Mouse (Mus musculus): ENCODE data around the gene Parvb.
A peak's percentile ranks its signal among the peaks of the same experiment; 100 is the strongest.

Gene Parvb

GRCm38 (mm10) chr15:84216461-84217084, 15.3 kb upstream of the Parvb start:
- DNase-seq (ENCODE audit: low read depth, low spot score), result peak; percentile 68

GRCm38 (mm10) chr15:84217969-84218782, 13.7 kb upstream of the Parvb start:
- DNase-seq (ENCODE audit: low read depth, low spot score), result no peak

- DNase-seq (ENCODE audit: low read depth, low spot score), result peak; percentile 86
Measured at GRCm38 (mm10) chr15:84218783-84219271, 13.0 kb upstream of the Parvb start.

DNA sequence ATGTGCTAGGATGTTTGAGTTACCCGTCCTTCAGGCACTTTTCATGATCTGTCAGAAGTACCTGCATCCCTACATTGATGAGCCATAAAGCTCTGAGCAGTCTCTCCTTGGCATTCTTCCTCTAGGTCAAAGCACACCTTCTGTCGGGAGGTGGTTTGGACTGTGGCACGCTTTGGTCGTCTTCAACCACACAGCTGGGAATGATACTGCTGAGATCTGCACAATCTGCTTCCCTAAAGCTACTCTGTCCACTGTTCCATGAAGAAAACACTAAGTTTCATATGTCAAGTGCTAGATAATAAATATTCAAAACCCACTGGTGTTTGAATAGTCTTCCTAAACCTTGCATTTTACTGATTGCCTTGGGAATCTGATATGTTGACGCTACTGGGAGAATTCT, 10.3 kb upstream of the Parvb start:
- no peak for DNase-seq (ENCODE audit: low read depth, low spot score)

DNA sequence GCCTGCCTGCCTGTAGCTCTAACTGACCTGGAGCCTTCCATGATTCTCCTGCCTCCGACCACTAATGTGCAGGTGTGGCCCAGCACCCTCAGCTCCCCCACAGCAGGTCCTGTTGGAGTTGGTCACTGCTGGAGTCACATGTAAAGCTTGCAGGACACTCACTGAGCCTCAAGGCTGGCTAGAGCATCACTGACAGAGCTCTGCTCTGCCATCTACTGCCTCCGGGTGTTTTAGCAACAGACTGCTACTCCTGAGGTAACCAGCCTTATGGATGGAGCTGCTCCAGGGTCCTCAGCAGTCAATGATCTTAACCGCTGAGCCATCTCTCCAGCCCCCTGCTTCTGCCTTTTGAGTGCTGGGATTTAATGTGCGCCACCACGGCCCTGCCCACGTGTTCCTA, 8.4 kb upstream of the Parvb start:
- DNase-seq (ENCODE audit: low read depth, low spot score), result no peak

DNA sequence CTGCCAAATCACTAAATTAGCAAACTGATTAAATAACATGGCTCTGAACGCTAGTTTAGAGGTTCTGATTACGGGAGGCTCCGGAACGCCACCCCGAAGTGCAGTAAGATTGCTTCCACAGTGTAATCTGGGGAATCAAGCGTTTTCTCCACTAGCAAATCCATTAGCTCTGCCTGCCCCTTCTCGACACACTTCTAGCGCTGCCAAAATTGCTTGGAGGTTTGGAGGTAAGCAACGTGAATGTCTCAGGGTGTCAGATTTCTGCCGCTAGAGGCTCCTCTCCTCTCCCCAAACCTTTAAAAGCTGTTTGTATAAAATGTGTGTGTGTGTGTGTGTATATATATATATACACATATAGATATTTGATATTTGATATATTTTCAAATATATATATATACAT, 7.1 kb upstream of the Parvb start:
- no peak for DNase-seq (ENCODE audit: low read depth, low spot score)

- no peak for DNase-seq (ENCODE audit: low read depth, low spot score)
Measured at GRCm38 (mm10) chr15:84226918-84227317, 4.9 kb upstream of the Parvb start.

DNA sequence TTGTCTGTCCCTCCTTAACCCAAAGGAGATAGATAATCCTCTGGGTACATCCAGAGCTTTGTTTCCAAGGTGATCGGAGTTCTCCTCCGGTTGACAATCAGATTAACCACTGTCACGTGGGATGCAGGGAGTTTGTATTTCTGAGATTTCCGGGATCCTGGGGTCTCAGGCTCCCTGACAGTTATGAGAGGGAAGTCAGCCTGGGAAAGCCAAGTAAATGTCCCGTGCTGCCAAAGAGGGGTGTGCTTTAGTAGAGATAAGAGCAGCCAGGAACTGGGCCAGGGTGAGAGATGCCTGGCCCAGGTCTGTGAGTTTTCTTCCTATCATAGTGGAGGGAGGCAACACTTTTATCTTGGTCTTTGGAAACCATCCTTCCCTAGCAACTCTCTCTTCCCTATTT, 1.2 kb upstream of the Parvb start:
- DNase-seq (ENCODE audit: low read depth, low spot score), result no peak

DNA sequence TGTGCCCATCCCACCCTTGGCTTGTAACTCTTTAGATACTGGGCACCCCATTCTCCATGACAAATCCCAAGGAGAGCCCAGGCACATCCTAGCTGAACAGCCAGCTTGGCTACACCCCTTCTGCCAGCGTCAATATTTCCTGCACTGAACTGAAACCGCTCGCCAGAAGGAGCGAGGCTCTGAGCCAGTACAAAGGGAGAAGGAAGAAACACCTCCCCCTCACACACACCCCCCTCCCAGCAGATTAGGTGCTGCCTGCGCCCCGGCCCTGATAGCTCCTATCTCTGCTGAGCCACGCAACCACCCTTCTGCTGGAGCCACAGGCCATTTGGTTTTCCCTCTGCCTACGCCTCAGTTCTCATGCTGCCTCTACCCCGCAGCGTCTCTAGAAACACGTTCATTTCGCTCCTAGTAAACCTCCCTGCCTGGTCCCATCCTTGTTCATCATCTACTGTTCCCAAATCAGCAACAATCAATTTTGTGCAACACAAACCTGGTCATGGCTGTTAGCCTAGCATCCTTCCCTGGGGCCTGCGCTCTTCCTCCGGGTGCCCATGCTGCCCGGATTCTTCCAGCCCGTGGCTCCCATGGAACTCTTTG, 630 bp upstream of the Parvb start:
- no peak for DNase-seq (ENCODE audit: low read depth, low spot score)

DNA sequence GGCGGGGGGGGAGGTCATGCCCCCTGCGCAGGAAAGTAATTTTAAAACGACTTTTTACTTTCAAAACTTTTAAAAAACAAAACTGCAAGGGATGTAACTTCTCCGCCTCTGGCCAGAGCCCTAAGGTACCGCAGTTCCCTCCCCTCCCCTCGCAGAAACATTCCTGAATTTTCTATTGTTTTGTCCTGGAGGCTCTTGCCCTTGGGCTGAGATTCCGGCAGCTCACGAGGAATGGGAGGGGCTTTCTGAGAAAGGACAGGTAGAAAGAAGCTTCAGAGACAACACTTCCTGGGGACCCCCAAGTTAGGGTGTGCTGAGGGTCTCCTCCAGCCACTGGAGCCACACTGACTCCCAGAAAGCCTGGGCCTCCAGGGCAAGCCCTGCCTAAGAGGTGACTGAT, 766 bp downstream of the Parvb start:
- DNase-seq (ENCODE audit: low read depth, low spot score), result no peak

GRCm38 (mm10) chr15:84234794-84235581, 3.1 kb downstream of the Parvb start:
- no peak for DNase-seq (ENCODE audit: low read depth, low spot score)

DNA sequence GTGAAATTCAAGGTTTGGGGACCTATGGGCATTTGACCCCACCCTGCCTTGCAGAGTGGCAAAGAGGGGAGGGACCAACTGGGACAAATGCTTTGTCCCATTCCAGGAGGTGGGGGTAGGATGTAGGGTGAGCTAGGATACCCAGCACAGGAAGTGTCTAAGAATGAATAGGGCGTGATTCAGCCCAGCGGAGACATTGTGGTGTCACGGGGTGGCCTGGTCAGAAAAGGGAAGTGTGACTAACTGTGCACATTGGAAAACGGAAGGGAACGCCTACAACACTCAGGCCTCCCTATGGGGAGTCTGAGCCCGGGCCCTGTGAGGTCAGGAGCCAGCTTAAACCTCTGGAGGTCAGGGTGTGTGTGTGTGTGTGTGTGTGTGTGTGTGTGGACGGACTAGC, 3.8 kb downstream of the Parvb start:
- DNase-seq (ENCODE audit: low read depth, low spot score), result no peak

- no peak for DNase-seq (ENCODE audit: low read depth, low spot score)
Measured at GRCm38 (mm10) chr15:84238552-84238951, 6.7 kb downstream of the Parvb start.

GRCm38 (mm10) chr15:84238991-84239401, 7.2 kb downstream of the Parvb start:
- DNase-seq (ENCODE audit: low read depth, low spot score), result no peak

GRCm38 (mm10) chr15:84241520-84241919, 9.7 kb downstream of the Parvb start:
- no peak for DNase-seq (ENCODE audit: low read depth, low spot score)

GRCm38 (mm10) chr15:84245104-84245503, 13.3 kb downstream of the Parvb start:
- no peak for DNase-seq (ENCODE audit: low read depth, low spot score)

- no peak for DNase-seq (ENCODE audit: low read depth, low spot score)
Measured at GRCm38 (mm10) chr15:84246195-84246594, 14.4 kb downstream of the Parvb start.

DNA sequence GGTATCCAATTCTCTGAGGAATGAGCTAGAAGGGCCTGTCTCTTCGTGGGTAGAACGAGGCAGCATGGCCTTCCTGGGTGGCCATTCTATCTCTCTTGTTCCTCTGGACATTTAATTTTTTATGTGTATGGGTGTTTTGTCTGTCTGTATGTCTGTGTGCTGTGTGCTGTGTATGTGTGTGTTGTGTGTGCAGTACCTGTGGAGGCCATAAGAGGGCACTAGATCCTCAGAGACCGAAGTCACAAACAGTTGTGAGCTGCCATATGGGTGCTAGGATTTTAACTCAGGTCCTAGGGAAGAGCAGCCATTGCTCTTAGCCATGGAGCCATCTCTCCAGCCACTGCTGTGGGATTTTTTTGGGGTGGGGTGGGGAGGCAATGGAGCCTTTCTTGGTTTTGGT, 15.5 kb downstream of the Parvb start:
- DNase-seq (ENCODE audit: low read depth, low spot score), result no peak

- DNase-seq (ENCODE audit: low read depth, low spot score), result no peak
Measured at GRCm38 (mm10) chr15:84251227-84251626, 19.4 kb downstream of the Parvb start.

- DNase-seq (ENCODE audit: low read depth, low spot score), result no peak
Measured at GRCm38 (mm10) chr15:84252645-84253044, 20.8 kb downstream of the Parvb start.

DNA sequence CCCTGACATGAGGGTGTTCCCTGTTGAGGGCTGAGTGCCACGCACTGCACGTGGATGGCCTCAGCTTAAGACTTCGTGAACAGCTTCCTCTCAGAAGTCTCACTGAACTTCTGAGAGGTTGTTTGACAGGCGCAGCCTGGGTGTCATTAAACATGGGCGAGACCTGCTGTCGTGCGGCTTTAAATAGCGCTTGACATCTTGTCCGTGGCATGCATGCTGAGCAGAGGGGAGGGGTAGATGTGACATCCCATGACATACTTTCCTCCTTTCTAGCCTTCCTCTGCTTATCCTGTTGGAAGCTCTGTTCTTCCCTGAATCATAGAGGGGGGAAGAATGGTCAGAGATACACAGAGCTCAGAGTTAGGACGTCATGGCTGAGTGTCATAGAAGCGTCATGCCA, 21.9 kb downstream of the Parvb start:
- DNase-seq (ENCODE audit: low read depth, low spot score), result no peak

GRCm38 (mm10) chr15:84254387-84254786, 22.5 kb downstream of the Parvb start:
- no peak for DNase-seq (ENCODE audit: low read depth, low spot score)
